Mouse (Mus musculus): ENCODE measurements around the gene Nobox. TPM values are rescaled to one million over a fixed set of nuclear protein-coding genes. Genes with fewer than 3 reads are reported as not detected.

The Nobox gene
- polyA plus RNA-seq, 1 experiment = not detected

DNA sequence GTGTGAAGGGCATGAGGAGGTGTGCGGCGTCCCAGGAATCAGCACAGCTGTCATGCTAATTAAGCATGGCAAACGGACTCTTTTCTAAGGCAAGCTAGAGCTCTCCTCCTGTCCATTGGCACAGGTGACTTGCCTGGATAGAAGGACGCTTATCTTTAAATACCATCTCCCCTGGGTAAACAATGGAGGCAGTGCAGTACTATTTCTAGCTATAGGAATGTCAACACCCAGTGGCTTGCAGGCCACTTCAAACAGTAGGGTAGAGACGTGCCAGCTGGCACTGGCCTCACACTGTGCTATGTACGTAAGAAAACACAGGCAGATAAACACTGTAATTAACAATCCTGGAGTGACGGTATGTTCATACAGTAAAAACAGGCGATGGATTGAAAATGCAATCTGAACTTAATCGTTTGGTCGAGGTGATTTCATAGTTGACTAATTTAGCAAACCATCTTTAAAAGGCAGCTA is 28.2 kb upstream of the Nobox start:
- Histone ChIP-seq H3K27ac (ENCODE audit: control insufficient read depth, insufficient read depth, low read depth, low read length, poor library complexity) (no peak overlapping the region), H3K4me1 (ENCODE audit: control insufficient read depth, insufficient read depth, low read length) (no peaks in the 10 kb centered on the region), H3K4me3 (replicated peaks; ENCODE audit: control insufficient read depth, low read depth, low read length) (no peak overlapping the region)
- TF ChIP-seq POLR2A (IDR thresholded peaks at IDR 0.05; ENCODE audit: borderline replicate concordance, control insufficient read depth, low read depth, low read length) = no peak
- no peak for TF ChIP-seq CTCF (IDR thresholded peaks at IDR 0.05; ENCODE audit: control insufficient read depth, insufficient read depth, low read length)
- WGBS = 67% methylated on average over 10 of the region's 10 CpGs

GRCm38 (mm10) chr6:43335619-43336234 is 26.4 kb upstream of the Nobox start:
- TF ChIP-seq POLR2A (IDR thresholded peaks at IDR 0.05; ENCODE audit: borderline replicate concordance, control insufficient read depth, low read depth, low read length) (no peak), CTCF (IDR thresholded peaks at IDR 0.05; ENCODE audit: control insufficient read depth, insufficient read depth, low read length) (no peak)
- no peaks in the 10 kb centered on the region for H3K4me1 ChIP-seq (ENCODE audit: control insufficient read depth, insufficient read depth, low read length)
- H3K4me3 ChIP-seq (replicated peaks; ENCODE audit: control insufficient read depth, low read depth, low read length) = no peak overlapping the region
- 58% methylated on average over 3 of the region's 3 CpGs for WGBS
- H3K27ac ChIP-seq (ENCODE audit: control insufficient read depth, insufficient read depth, low read depth, low read length, poor library complexity) = no peak overlapping the region

GRCm38 (mm10) chr6:43333479-43333878 is 24.1 kb upstream of the Nobox start:
- TF ChIP-seq POLR2A (IDR thresholded peaks at IDR 0.05; ENCODE audit: borderline replicate concordance, control insufficient read depth, low read depth, low read length) (no peak), CTCF (IDR thresholded peaks at IDR 0.05; ENCODE audit: control insufficient read depth, insufficient read depth, low read length) (no peak)
- Histone ChIP-seq H3K4me3 (replicated peaks; ENCODE audit: control insufficient read depth, low read depth, low read length) (no peak overlapping the region), H3K4me1 (ENCODE audit: control insufficient read depth, insufficient read depth, low read length) (no peaks in the 10 kb centered on the region), H3K27ac (ENCODE audit: control insufficient read depth, insufficient read depth, low read depth, low read length, poor library complexity) (no peak overlapping the region)
- WGBS = 58% methylated on average over 4 of the region's 4 CpGs

GRCm38 (mm10) chr6:43312961-43313656 is 3.8 kb upstream of the Nobox start:
- Histone ChIP-seq H3K4me3 (replicated peaks; ENCODE audit: control insufficient read depth, low read depth, low read length) (no peak overlapping the region), H3K4me1 (ENCODE audit: control insufficient read depth, insufficient read depth, low read length) (no peaks in the 10 kb centered on the region), H3K27ac (ENCODE audit: control insufficient read depth, insufficient read depth, low read depth, low read length, poor library complexity) (no peak overlapping the region)
- TF ChIP-seq CTCF (IDR thresholded peaks at IDR 0.05; ENCODE audit: control insufficient read depth, insufficient read depth, low read length) (no peak), POLR2A (IDR thresholded peaks at IDR 0.05; ENCODE audit: borderline replicate concordance, control insufficient read depth, low read depth, low read length) (no peak)
- WGBS = 76% methylated on average over 8 of the region's 8 CpGs

- Histone ChIP-seq H3K4me1 (ENCODE audit: control insufficient read depth, insufficient read depth, low read length) (no peaks in the 10 kb centered on the region), H3K4me3 (replicated peaks; ENCODE audit: control insufficient read depth, low read depth, low read length) (no peak overlapping the region), H3K27ac (ENCODE audit: control insufficient read depth, insufficient read depth, low read depth, low read length, poor library complexity) (no peak overlapping the region)
- no peak for TF ChIP-seq POLR2A (IDR thresholded peaks at IDR 0.05; ENCODE audit: borderline replicate concordance, control insufficient read depth, low read depth, low read length)
- TF ChIP-seq CTCF (IDR thresholded peaks at IDR 0.05; ENCODE audit: control insufficient read depth, insufficient read depth, low read length) = no peak
Observed at GRCm38 (mm10) chr6:43312546-43312945, 3.2 kb upstream of the Nobox start.

GRCm38 (mm10) chr6:43310071-43310470 is 717 bp upstream of the Nobox start:
- 77% methylated on average over 6 of the region's 6 CpGs for WGBS
- no peaks in the 10 kb centered on the region for H3K4me1 ChIP-seq (ENCODE audit: control insufficient read depth, insufficient read depth, low read length)
- TF ChIP-seq POLR2A (IDR thresholded peaks at IDR 0.05; ENCODE audit: borderline replicate concordance, control insufficient read depth, low read depth, low read length) (no peak), CTCF (IDR thresholded peaks at IDR 0.05; ENCODE audit: control insufficient read depth, insufficient read depth, low read length) (no peak)
- no peak overlapping the region for H3K4me3 ChIP-seq (replicated peaks; ENCODE audit: control insufficient read depth, low read depth, low read length)
- no peak overlapping the region for H3K27ac ChIP-seq (ENCODE audit: control insufficient read depth, insufficient read depth, low read depth, low read length, poor library complexity)

DNA sequence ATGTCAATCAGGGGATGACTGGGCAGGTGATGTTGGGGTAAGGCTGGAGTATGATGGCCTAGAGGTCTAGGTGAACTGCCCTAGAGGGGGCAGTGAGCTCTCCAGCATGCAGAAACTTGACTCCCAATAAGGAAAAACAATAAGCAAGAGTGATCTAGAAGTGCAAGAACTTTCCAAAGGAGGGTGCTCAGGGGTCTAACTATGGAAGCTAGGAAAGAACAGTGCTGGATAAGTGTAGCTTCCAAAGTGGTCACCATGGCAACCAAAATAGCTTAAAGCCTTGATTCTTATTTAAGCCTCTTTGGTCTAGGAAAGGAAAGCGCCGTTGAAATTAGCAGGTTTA is 11.9 kb downstream of the Nobox start:
- Histone ChIP-seq H3K4me1 (ENCODE audit: control insufficient read depth, insufficient read depth, low read length) (no peaks in the 10 kb centered on the region), H3K4me3 (replicated peaks; ENCODE audit: control insufficient read depth, low read depth, low read length) (no peak overlapping the region), H3K27ac (ENCODE audit: control insufficient read depth, insufficient read depth, low read depth, low read length, poor library complexity) (no peak overlapping the region)
- 51% methylated on average over 2 of the region's 2 CpGs for whole genome bisulfite sequencing
- TF ChIP-seq CTCF (IDR thresholded peaks at IDR 0.05; ENCODE audit: control insufficient read depth, insufficient read depth, low read length) (no peak), POLR2A (IDR thresholded peaks at IDR 0.05; ENCODE audit: borderline replicate concordance, control insufficient read depth, low read depth, low read length) (no peak)

GRCm38 (mm10) chr6:43296798-43297507 is 12.4 kb downstream of the Nobox start:
- WGBS = 38% methylated on average over 7 of the region's 7 CpGs
- no peaks in the 10 kb centered on the region for H3K4me1 ChIP-seq (ENCODE audit: control insufficient read depth, insufficient read depth, low read length)
- H3K27ac ChIP-seq (ENCODE audit: control insufficient read depth, insufficient read depth, low read depth, low read length, poor library complexity) = no peak overlapping the region
- H3K4me3 ChIP-seq (replicated peaks; ENCODE audit: control insufficient read depth, low read depth, low read length) = no peak overlapping the region
- TF ChIP-seq POLR2A (IDR thresholded peaks at IDR 0.05; ENCODE audit: borderline replicate concordance, control insufficient read depth, low read depth, low read length) = no peak
- TF ChIP-seq CTCF (IDR thresholded peaks at IDR 0.05; ENCODE audit: control insufficient read depth, insufficient read depth, low read length) = no peak
